ENCODE assay signal across 9 mouse cellular contexts in the genomic region with DNA sequence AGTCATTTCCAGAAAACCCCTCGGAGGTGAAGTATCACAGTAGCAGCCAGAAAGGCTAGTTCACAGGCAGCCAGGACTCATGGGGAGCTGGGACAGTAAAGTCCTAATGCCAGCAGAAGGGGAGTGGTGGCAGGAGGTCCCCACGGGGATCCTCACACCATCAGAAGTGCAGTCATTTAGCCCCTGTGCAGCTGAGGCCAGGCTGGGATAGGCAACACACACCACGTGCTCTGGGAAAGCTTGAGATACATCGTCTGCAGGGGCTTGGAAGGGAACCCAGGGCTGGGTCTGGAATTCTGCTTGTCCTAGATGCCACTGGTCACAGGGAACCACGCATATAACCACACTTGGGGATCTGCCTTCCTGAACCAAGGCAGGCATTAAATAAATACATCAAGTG. TPM values are rescaled to one million over a fixed set of nuclear protein-coding genes. Genes with fewer than 3 reads are reported as not detected.
A peak's percentile ranks its signal among the peaks of the same experiment; 100 is the strongest.
DNase-seq lines count a peak whose midpoint lies in the region; ATAC-seq and TF ChIP-seq lines count a peak whose summit lies in the region.
"Had no signal": no experiment of that assay in that cellular context is flagged by ENCODE, and none has a peak within 500 bp of the region (broad histone marks: within the 10 kb centered on the region; RNA-seq: fewer than 3 reads in every experiment).

No protein-coding gene starts in this region.

- H3K36me3 ChIP-seq in heart, embryonic 11.5 days (ENCODE audit: control insufficient read depth, insufficient read depth, low read length): no peaks in the 10 kb centered on the region
- no peaks in the 10 kb centered on the region for H3K36me3 ChIP-seq in hindbrain, embryonic 15.5 days
- no peaks in the 10 kb centered on the region for H3K36me3 ChIP-seq in myocyte (ENCODE audit: control insufficient read depth, insufficient read depth)

- peak overlapping the region; percentile 81 for H3K4me2 ChIP-seq in heart, embryonic 11.5 days
- H3K4me2 ChIP-seq in hindbrain, embryonic 15.5 days: peak overlapping the region; percentile 88
- peak overlapping the region; percentile 74 for H3K4me2 ChIP-seq in myocyte (ENCODE audit: low read depth)

- no peak for DNase-seq in heart, postnatal 14 days
- peak; percentile 41 for DNase-seq in embryo, embryonic 11 days
- DNase-seq in layer of hippocampus, adult 18-20 months (ENCODE audit: low spot score in 2 of 2): no peak
- DNase-seq in right cerebral cortex, postnatal 10 days (ENCODE audit: low spot score in 2 of 2): no peak
- no peak for DNase-seq in cerebellum, postnatal 14 days

- H3K27me3 ChIP-seq in heart, embryonic 11.5 days (ENCODE audit: control insufficient read depth, insufficient read depth, low read length): no peaks in the 10 kb centered on the region
- H3K27me3 ChIP-seq in hindbrain, embryonic 15.5 days: no peaks in the 10 kb centered on the region
- H3K27me3 ChIP-seq in myocyte (ENCODE audit: control insufficient read depth, insufficient read depth, insufficient read length): no peaks in the 10 kb centered on the region
- H3K27me3 ChIP-seq: CH12.LX had no signal

- no peak overlapping the region for H3ac ChIP-seq in myocyte (ENCODE audit: control insufficient read depth, insufficient read length)

- H3K4me3 ChIP-seq in heart, embryonic 11.5 days (ENCODE audit: low read depth, low read length): peak overlapping the region; percentile 78
- peak overlapping the region; percentile 59 for H3K4me3 ChIP-seq in hindbrain, embryonic 15.5 days
- H3K4me3 ChIP-seq in myocyte: peak overlapping the region; percentile 32

- H3K9ac ChIP-seq in heart, embryonic 11.5 days (ENCODE audit: low read depth, low read length): no peak overlapping the region; the same call in 1 of the 2 replicates
- peak overlapping the region; percentile 70 for H3K9ac ChIP-seq in hindbrain, embryonic 15.5 days

- WGBS in heart, embryonic 11.5 days (ENCODE audit: insufficient replicate concordance): 19% methylated on average over 5 of the region's 5 CpGs
- WGBS in hindbrain, embryonic 15.5 days: 17% methylated on average over 5 of the region's 5 CpGs

- peaks cover 26% of the 10 kb centered on the region for H3K79me2 ChIP-seq in myocyte (ENCODE audit: control insufficient read depth, insufficient read depth)

- H3K9me3 ChIP-seq in heart, embryonic 11.5 days (replicated peaks; ENCODE audit: control insufficient read depth, low read length): no peaks in the 10 kb centered on the region
- no peaks in the 10 kb centered on the region for H3K9me3 ChIP-seq in hindbrain, embryonic 15.5 days

- intact Hi-C loops in heart, postnatal 14 days (cut with DNase I): loop anchor here (5.0 kb wide), 3 partner anchors 37 to 188 kb away; no protein-coding TSS in a partner anchor

- no peak for TF ChIP-seq POLR2A in myocyte (IDR thresholded peaks at IDR 0.05; ENCODE audit: insufficient read length, low read depth)

- peaks cover 35% of the 10 kb centered on the region for H3K4me1 ChIP-seq in heart, embryonic 11.5 days (ENCODE audit: control insufficient read depth, insufficient read depth, low read length)
- H3K4me1 ChIP-seq in hindbrain, embryonic 15.5 days (replicated peaks): peaks cover 53% of the 10 kb centered on the region

- ATAC-seq in heart, embryonic 11.5 days (replicated peaks; ENCODE audit: insufficient number of reproducible peaks, low FRiP score, low TSS enrichment): no peak
- ATAC-seq in hindbrain, embryonic 15.5 days (ENCODE audit: low FRiP score, low read depth): no peak

- H3K27ac ChIP-seq in heart, embryonic 11.5 days (ENCODE audit: low read depth, low read length): no peak overlapping the region
- H3K27ac ChIP-seq in hindbrain, embryonic 15.5 days (replicated peaks): no peak overlapping the region

TF ChIP-seq in myocyte, 11 proteins besides CTCF, POLR2A, EP300 and RAD21:
- TF ChIP-seq E2F4 (IDR thresholded peaks at IDR 0.05; ENCODE audit: insufficient read depth) (no peak), REST (IDR thresholded peaks at IDR 0.05; ENCODE audit: insufficient read depth, insufficient read length) (no peak), CEBPB (IDR thresholded peaks at IDR 0.05; ENCODE audit: insufficient read depth, poor library complexity, severe bottlenecking) (no peak), MYOG (IDR thresholded peaks at IDR 0.05; ENCODE audit: control insufficient read depth in 1 of 3, insufficient read depth in 1 of 3, insufficient read length in 2 of 3, low read depth in 2 of 3) (no peak), USF1 (IDR thresholded peaks at IDR 0.05; ENCODE audit: low read depth) (peak; percentile 32), TCF3 (IDR thresholded peaks at IDR 0.05; ENCODE audit: insufficient read length, low read depth) (no peak), MYOD1 (IDR thresholded peaks at IDR 0.05; ENCODE audit: control insufficient read depth in 1 of 3, insufficient read length in 2 of 3, low read depth in 2 of 3) (no peak)
TF ChIP-seq in myocyte: peak in this region for 1.

RNA-seq across cellular contexts. Expression of a gene that starts 1.2 kb away (rescaled TPM):
- 7.4 and 8.3 TPM in 2 replicates for polyA plus RNA-seq in heart, embryonic 11.5 days (2014; fragmentation: Nextera tagmentation; extraction: Ambion mirVana)
- 10 to 100 TPM; 48.9 to 49.4 TPM for total RNA-seq in heart, postnatal 14 days (2021)
- 2.4 and 2.7 TPM in 2 replicates for polyA plus RNA-seq in hindbrain, embryonic 15.5 days (2015; fragmentation: Nextera tagmentation; extraction: Ambion mirVana)
- 62.8 TPM for polyA plus RNA-seq in myocyte (2012; fragmentation: generic; extraction: Trizol)
- 10 to 100 TPM in 1 of 2 experiments, 1 to 10 TPM in 1; 7.8 to 11.1 TPM for total RNA-seq in layer of hippocampus, adult 18-20 months (2021)
- total RNA-seq: CH12.LX had no signal
